Mouse (Mus musculus) hindbrain, embryonic 10.5 days (tissue): Measurements from ENCODE around the gene Cped1. TPM values are rescaled to one million over a fixed set of nuclear protein-coding genes. Genes with fewer than 3 reads are reported as not detected.

Experiments
- DNase-seq: peaks from one replicate; pipeline ENCODE4 v3.0.0-alpha.2; 2017; ENCODE audit warnings: low spot score
- H3K27ac ChIP-seq: fragments of 300-500 bp; sonication (generic); 2 replicates; pipeline ENCODE4 v1.5.1; 2016; ENCODE audit warnings: mild to moderate bottlenecking, moderate library complexity
- H3K27me3 ChIP-seq: fragments of 300-500 bp; sonication (generic); 2 replicates; pipeline ENCODE4 v1.6.1; 2016; ENCODE audit warnings: mild to moderate bottlenecking; ENCODE audit not compliant: poor library complexity, insufficient read depth, severe bottlenecking
- H3K36me3 ChIP-seq: fragments of 300-500 bp; sonication (generic); 2 replicates; pipeline ENCODE4 v1.6.1; 2016; ENCODE audit warnings: mild to moderate bottlenecking, moderate library complexity
- H3K4me1 ChIP-seq: fragments of 300-500 bp; sonication (generic); replicated peaks from 2 replicates; pipeline ENCODE4 v1.6.1; 2016; ENCODE audit warnings: mild to moderate bottlenecking
- H3K4me3 ChIP-seq: fragments of 300-500 bp; sonication (generic); 2 replicates; pipeline ENCODE4 v1.5.1; 2016; ENCODE audit warnings: mild to moderate bottlenecking, moderate library complexity
- H3K9me3 ChIP-seq: fragments of 300-500 bp; sonication (generic); 2 replicates; pipeline ENCODE4 v1.6.1; 2016; ENCODE audit warnings: mild to moderate bottlenecking, moderate library complexity
- WGBS: fragments of 180-500 bp; shearing (Covaris S2); methylation state at CpG from one replicate; pipeline ENCODE4 v1.1.7; 2016; 5-methylcytosine and 5-hydroxymethylcytosine counted together
- polyA plus RNA-seq: library from polyadenylated mRNA; unstranded; fragments of >200 nt; fragmentation: Nextera tagmentation; extraction: Ambion mirVana; gene quantifications from 2 replicates; pipeline ENCODE4 v1.2.1, GENCODE M21; 2016

Gene Cped1
- polyA plus RNA-seq, 1 experiment from 2014 or later = 13.7 TPM

- no peaks in the 10 kb centered on the region for H3K27me3 ChIP-seq
Observed at GRCm38 (mm10) chr6:22168388-22168787, 182.7 kb downstream of the Cped1 start.

GRCm38 (mm10) chr6:22178721-22179295 lies 193.1 kb downstream of the Cped1 start:
- Histone ChIP-seq H3K27me3 (no peaks in the 10 kb centered on the region), H3K36me3 (no peaks in the 10 kb centered on the region), H3K27ac (no peak overlapping the region), H3K4me3 (no peak overlapping the region), H3K9me3 (no peaks in the 10 kb centered on the region), H3K4me1 (no peaks in the 10 kb centered on the region)
- DNase-seq = no peak
- 86% methylated on average over 8 of the region's 8 CpGs for WGBS

More at GRCm38 (mm10) chr6:22168388-22168787, 182.7 kb downstream of the Cped1 start:
- Histone ChIP-seq H3K4me3 (no peak overlapping the region), H3K4me1 (no peaks in the 10 kb centered on the region), H3K36me3 (no peaks in the 10 kb centered on the region), H3K27ac (no peak overlapping the region), H3K9me3 (no peaks in the 10 kb centered on the region)
- 44% methylated on average over 2 of the region's 2 CpGs for WGBS
- DNase-seq = no peak

GRCm38 (mm10) chr6:22180316-22180715 lies 194.6 kb downstream of the Cped1 start:
- DNase-seq = no peak
- no peaks in the 10 kb centered on the region for H3K4me1 ChIP-seq
- no peak overlapping the region for H3K27ac ChIP-seq
- no peaks in the 10 kb centered on the region for H3K9me3 ChIP-seq
- WGBS = 91% methylated on average over 10 of the region's 10 CpGs
- no peak overlapping the region for H3K4me3 ChIP-seq
- no peaks in the 10 kb centered on the region for H3K36me3 ChIP-seq
- no peaks in the 10 kb centered on the region for H3K27me3 ChIP-seq

GRCm38 (mm10) chr6:22186967-22187366 lies 201.3 kb downstream of the Cped1 start:
- H3K4me1 ChIP-seq = no peaks in the 10 kb centered on the region; the same call in 1 of the 2 replicates
- H3K36me3 ChIP-seq = no peaks in the 10 kb centered on the region
- H3K27ac ChIP-seq = no peak overlapping the region
- no peaks in the 10 kb centered on the region for H3K27me3 ChIP-seq
- no peaks in the 10 kb centered on the region for H3K9me3 ChIP-seq
- H3K4me3 ChIP-seq = no peak overlapping the region
- no peak for DNase-seq
- WGBS = 91% methylated on average over 8 of the region's 8 CpGs

- Histone ChIP-seq H3K27me3 (no peaks in the 10 kb centered on the region), H3K4me3 (no peak overlapping the region), H3K36me3 (no peaks in the 10 kb centered on the region), H3K4me1 (no peaks in the 10 kb centered on the region; the same call in 1 of the 2 replicates), H3K9me3 (no peaks in the 10 kb centered on the region), H3K27ac (no peak overlapping the region)
- 86% methylated on average over 24 of the region's 24 CpGs for WGBS
- no peak for DNase-seq
Observed at GRCm38 (mm10) chr6:22189346-22190335, 203.9 kb downstream of the Cped1 start.

GRCm38 (mm10) chr6:22198603-22199002 lies 212.9 kb downstream of the Cped1 start:
- H3K27me3 ChIP-seq = no peaks in the 10 kb centered on the region
- 82% methylated on average over 3 of the region's 3 CpGs for WGBS
- no peaks in the 10 kb centered on the region for H3K4me1 ChIP-seq
- H3K36me3 ChIP-seq = no peaks in the 10 kb centered on the region
- H3K9me3 ChIP-seq = no peaks in the 10 kb centered on the region
- no peak overlapping the region for H3K4me3 ChIP-seq
- H3K27ac ChIP-seq = no peak overlapping the region
- DNase-seq = no peak

GRCm38 (mm10) chr6:22199473-22199872 lies 213.8 kb downstream of the Cped1 start:
- no peaks in the 10 kb centered on the region for H3K9me3 ChIP-seq
- H3K4me1 ChIP-seq = no peaks in the 10 kb centered on the region
- 84% methylated on average over 2 of the region's 2 CpGs for WGBS
- no peaks in the 10 kb centered on the region for H3K27me3 ChIP-seq
- no peak overlapping the region for H3K27ac ChIP-seq
- H3K36me3 ChIP-seq = no peaks in the 10 kb centered on the region
- DNase-seq = no peak
- no peak overlapping the region for H3K4me3 ChIP-seq

- Histone ChIP-seq H3K4me3 (no peak overlapping the region), H3K27ac (no peak overlapping the region), H3K9me3 (no peaks in the 10 kb centered on the region), H3K4me1 (0 out of 2 replicates have a peak, but pooled peaks cover under 1% of the 10 kb centered on the region), H3K36me3 (no peaks in the 10 kb centered on the region), H3K27me3 (no peaks in the 10 kb centered on the region)
- 84% methylated on average over 3 of the region's 3 CpGs for WGBS
- no peak for DNase-seq
Observed at GRCm38 (mm10) chr6:22200133-22200532, 214.4 kb downstream of the Cped1 start.

GRCm38 (mm10) chr6:22201879-22202278 lies 216.2 kb downstream of the Cped1 start:
- H3K36me3 ChIP-seq = no peaks in the 10 kb centered on the region
- no peak overlapping the region for H3K4me3 ChIP-seq
- DNase-seq = no peak
- no peaks in the 10 kb centered on the region for H3K9me3 ChIP-seq
- WGBS = 94% methylated on average over 3 of the region's 3 CpGs
- H3K4me1 ChIP-seq = 0 out of 2 replicates have a peak, but pooled peaks cover 5% of the 10 kb centered on the region
- H3K27ac ChIP-seq = no peak overlapping the region
- H3K27me3 ChIP-seq = no peaks in the 10 kb centered on the region

GRCm38 (mm10) chr6:22205030-22205750 lies 219.5 kb downstream of the Cped1 start:
- DNase-seq = no peak
- H3K4me3 ChIP-seq = no peak overlapping the region
- no peaks in the 10 kb centered on the region for H3K27me3 ChIP-seq
- H3K27ac ChIP-seq = no peak overlapping the region
- H3K36me3 ChIP-seq = no peaks in the 10 kb centered on the region
- WGBS = 77% methylated on average over 12 of the region's 12 CpGs
- 0 out of 2 replicates have a peak, but pooled peaks cover 5% of the 10 kb centered on the region for H3K4me1 ChIP-seq
- H3K9me3 ChIP-seq = no peaks in the 10 kb centered on the region

GRCm38 (mm10) chr6:22205751-22206121 lies 220.0 kb downstream of the Cped1 start:
- Histone ChIP-seq H3K36me3 (no peaks in the 10 kb centered on the region), H3K27ac (no peak overlapping the region), H3K27me3 (no peaks in the 10 kb centered on the region), H3K4me1 (0 out of 2 replicates have a peak, but pooled peaks cover 5% of the 10 kb centered on the region), H3K9me3 (no peaks in the 10 kb centered on the region), H3K4me3 (no peak overlapping the region)
- 78% methylated on average over 7 of the region's 7 CpGs for WGBS
- no peak for DNase-seq

- Histone ChIP-seq H3K36me3 (no peaks in the 10 kb centered on the region), H3K27ac (no peak overlapping the region), H3K27me3 (no peaks in the 10 kb centered on the region), H3K4me1 (0 out of 2 replicates have a peak, but pooled peaks cover 5% of the 10 kb centered on the region), H3K9me3 (no peaks in the 10 kb centered on the region), H3K4me3 (no peak overlapping the region)
- WGBS = 83% methylated on average over 14 of the region's 14 CpGs
- DNase-seq = no peak
Observed at GRCm38 (mm10) chr6:22206179-22206578, 220.5 kb downstream of the Cped1 start.
